Mouse (Mus musculus): ENCODE results near the gene Tut1. TPM values are rescaled to one million over a fixed set of nuclear protein-coding genes. Genes with fewer than 3 reads are reported as not detected.
"Not testable (repeated sequence)": the region's sequence is repeated elsewhere in the genome, so short reads cannot be mapped to it uniquely, and the experiment has no call there.

The Tut1 gene
- total RNA-seq, 2 experiments from 2014 or later: 7.9 to 10.4 TPM

- intact Hi-C loops (cut with DNase I): no loop called here
- DNase-seq: no peak
- H3K27ac ChIP-seq: peak overlapping the region; percentile 70
- peak overlapping the region; percentile 100 for H3K4me3 ChIP-seq
- TF ChIP-seq CTCF (IDR thresholded peaks at IDR 0.05): no peak
These were observed 8.4 kb upstream of the Tut1 start for GRCm38 (mm10) chr19:8945251-8945650.

- no peak overlapping the region for H3K4me3 ChIP-seq
- no peak overlapping the region for H3K27ac ChIP-seq
- intact Hi-C loops (cut with DNase I): no loop called here
- no peak for DNase-seq
- no peak for TF ChIP-seq CTCF (IDR thresholded peaks at IDR 0.05)
These were observed 6.7 kb upstream of the Tut1 start for GRCm38 (mm10) chr19:8946929-8947328.

- Histone ChIP-seq H3K4me3 (no peak overlapping the region), H3K27ac (no peak overlapping the region)
- no peak for DNase-seq
- TF ChIP-seq CTCF (IDR thresholded peaks at IDR 0.05): no peak
- intact Hi-C loops (cut with DNase I): no loop called here
These were observed 3.5 kb upstream of the Tut1 start for GRCm38 (mm10) chr19:8950190-8950589.

GRCm38 (mm10) chr19:8952241-8952640, 1.4 kb upstream of the Tut1 start:
- peak overlapping the region; percentile 90; the same call in 1 of the 2 replicates for H3K27ac ChIP-seq
- intact Hi-C loops (cut with DNase I): no loop called here
- no peak for DNase-seq
- H3K4me3 ChIP-seq: no peak overlapping the region
- TF ChIP-seq CTCF (IDR thresholded peaks at IDR 0.05): no peak

GRCm38 (mm10) chr19:8954171-8954570, 524 bp downstream of the Tut1 start:
- intact Hi-C loops (cut with DNase I): no loop called here
- no peak for DNase-seq
- no peak for TF ChIP-seq CTCF (IDR thresholded peaks at IDR 0.05)
- Histone ChIP-seq H3K4me3 (peak overlapping the region; percentile 98), H3K27ac (peak overlapping the region; percentile 90)

- TF ChIP-seq CTCF (IDR thresholded peaks at IDR 0.05): no peak
- intact Hi-C loops (cut with DNase I): no loop called here
- Histone ChIP-seq H3K4me3 (no peak overlapping the region), H3K27ac (no peak overlapping the region)
- peak; percentile 10 for DNase-seq
These were observed 8.6 kb downstream of the Tut1 start for GRCm38 (mm10) chr19:8962256-8962655.

GRCm38 (mm10) chr19:8965075-8965474, 11.4 kb downstream of the Tut1 start:
- Histone ChIP-seq H3K27ac (peak overlapping the region; percentile 98), H3K4me3 (no peak overlapping the region)
- no peak for TF ChIP-seq CTCF (IDR thresholded peaks at IDR 0.05)
- intact Hi-C loops (cut with DNase I): no loop called here
- peak; percentile 26 for DNase-seq

- intact Hi-C loops (cut with DNase I): loop anchor here (2.0 kb wide), 1 partner anchor 45 kb away; the partner anchor contains the start of gene B3gat3
- no peak for TF ChIP-seq CTCF (IDR thresholded peaks at IDR 0.05)
- Histone ChIP-seq H3K27ac (peak overlapping the region; percentile 98), H3K4me3 (peak overlapping the region; percentile 92)
- peak; percentile 60 for DNase-seq
These were observed 12.1 kb downstream of the Tut1 start for GRCm38 (mm10) chr19:8965771-8966170.

- TF ChIP-seq CTCF (IDR thresholded peaks at IDR 0.05): no peak
These were observed 12.5 kb downstream of the Tut1 start for GRCm38 (mm10) chr19:8966198-8966589.

GRCm38 (mm10) chr19:8966590-8967372, 13.1 kb downstream of the Tut1 start, which contains the start of gene Eef1g:
TSS of gene Eef1g (plus strand) at chr19:8967041.
- peak; percentile 99 for DNase-seq
- intact Hi-C loops (cut with DNase I): loop anchor here (2.0 kb wide), 1 partner anchor 46 kb away; the partner anchor contains the start of gene B3gat3
- Histone ChIP-seq H3K27ac (peak within 1 kb of the TSS; percentile 98), H3K4me3 (peak within 1 kb of the TSS; percentile 92)
- TF ChIP-seq CTCF (IDR thresholded peaks at IDR 0.05): no peak

More at GRCm38 (mm10) chr19:8966198-8966589, 12.5 kb downstream of the Tut1 start:
- intact Hi-C loops (cut with DNase I): loop anchor here (2.0 kb wide), 1 partner anchor 45 kb away; the partner anchor contains the start of gene B3gat3
- Histone ChIP-seq H3K4me3 (peak overlapping the region; percentile 92), H3K27ac (peak overlapping the region; percentile 98)
- DNase-seq: no peak

GRCm38 (mm10) chr19:8967373-8967743, 13.7 kb downstream of the Tut1 start:
- no peak for TF ChIP-seq CTCF (IDR thresholded peaks at IDR 0.05)
- DNase-seq: no peak
- intact Hi-C loops (cut with DNase I): loop anchor here (2.0 kb wide), 1 partner anchor 47 kb away; the partner anchor contains the start of gene B3gat3
- H3K27ac ChIP-seq: peak overlapping the region; percentile 98
- H3K4me3 ChIP-seq: peak overlapping the region; percentile 92

GRCm38 (mm10) chr19:8967893-8968292, 14.2 kb downstream of the Tut1 start:
- intact Hi-C loops (cut with DNase I): loop anchor here (1.0 to 2.0 kb wide), 2 partner anchors 47 to 97 kb away; partner anchors contain the start of genes B3gat3 and Ubxn1
- no peak for DNase-seq
- H3K27ac ChIP-seq: peak overlapping the region; percentile 98
- no peak for TF ChIP-seq CTCF (IDR thresholded peaks at IDR 0.05)
- peak overlapping the region; percentile 92 for H3K4me3 ChIP-seq

GRCm38 (mm10) chr19:8972491-8972890, 18.8 kb downstream of the Tut1 start:
- intact Hi-C loops (cut with DNase I); H3K4me3 ChIP-seq: not testable (repeated sequence)

More at GRCm38 (mm10) chr19:8972491-8972890, 18.8 kb downstream of the Tut1 start:
- not testable (repeated sequence) for H3K27ac ChIP-seq, DNase-seq

All from gastrocnemius, adult 2 months (tissue).